Mouse (Mus musculus) ES-Bruce4 (cell line): ENCODE data around the gene Plcb4.

Experiments used
- CTCF ChIP-seq: IDR thresholded peaks from one replicate; pipeline ENCODE4 v1.8.1; 2011; ENCODE audit warnings: low read depth, low read length
- EP300 ChIP-seq: IDR thresholded peaks from 2 replicates; pipeline ENCODE4 v1.6.1; 2011; ENCODE audit warnings: low read depth, low read length; ENCODE audit not compliant: insufficient read depth

GRCm38 (mm10) chr2:135683684-135684440 is 25.1 kb downstream of the Plcb4 start:
- TF ChIP-seq CTCF (no peak), EP300 (no peak)
